Mouse (Mus musculus): ENCODE measurements around the gene Col6a4.

GRCm38 (mm10) chr9:106104401-106104800 lies 7.8 kb upstream of the Col6a4 start:
- no peak for TF ChIP-seq CTCF (IDR thresholded peaks at IDR 0.05; ENCODE audit: borderline replicate concordance, insufficient read depth, low read length)
- TF ChIP-seq POLR2A (IDR thresholded peaks at IDR 0.05; ENCODE audit: low read depth, low read length) = no peak
